Mouse (Mus musculus) forebrain, postnatal 0 days (tissue): ENCODE measurements around the gene Cldn20. TPM values are rescaled to one million over a fixed set of nuclear protein-coding genes. Genes with fewer than 3 reads are reported as not detected.

Experiments
- ATAC-seq: fragments of 200-750 bp; cut with Nextera tagmentation; 2 replicates; pipeline ENCODE4 v1.8.0; 2017; ENCODE audit warnings: mild to moderate bottlenecking, moderate library complexity
- DNase-seq: peaks from one replicate; pipeline ENCODE4 v3.0.0-alpha.2; 2015
- H3K27ac ChIP-seq: fragments of 300-500 bp; sonication (generic); 2 replicates; pipeline ENCODE4 v1.5.1; 2014; ENCODE audit warnings: low read depth, mild to moderate bottlenecking, antibody characterized with exemption, low read length, moderate library complexity, mixed read lengths
- H3K27me3 ChIP-seq: fragments of 300-500 bp; sonication (generic); 2 replicates; pipeline ENCODE4 v1.6.1; 2014; ENCODE audit warnings: mild to moderate bottlenecking, low read length, mixed read lengths; ENCODE audit not compliant: insufficient read depth
- H3K36me3 ChIP-seq: fragments of 300-500 bp; sonication (generic); 2 replicates; pipeline ENCODE4 v1.6.1; 2014; ENCODE audit warnings: mild to moderate bottlenecking, moderate library complexity; ENCODE audit not compliant: insufficient read depth
- H3K4me1 ChIP-seq: fragments of 300-500 bp; sonication (generic); 2 replicates; pipeline ENCODE4 v1.6.1; 2014; ENCODE audit warnings: antibody characterized with exemption; ENCODE audit not compliant: insufficient read depth
- H3K4me2 ChIP-seq: fragments of 300-500 bp; sonication (generic); 2 replicates; pipeline ENCODE4 v1.6.1; 2014; ENCODE audit warnings: low read depth, mild to moderate bottlenecking, moderate library complexity
- H3K4me3 ChIP-seq: fragments of 300-500 bp; sonication (generic); 2 replicates; pipeline ENCODE4 v1.5.1; 2014; ENCODE audit warnings: low read depth, low read length, mixed read lengths
- H3K9ac ChIP-seq: fragments of 300-500 bp; sonication (generic); 2 replicates; pipeline ENCODE4 v1.6.1; 2014; ENCODE audit warnings: mild to moderate bottlenecking
- H3K9me3 ChIP-seq: fragments of 300-500 bp; sonication (generic); 2 replicates; pipeline ENCODE4 v1.6.1; 2016; ENCODE audit warnings: low read length
- CTCF ChIP-seq: sonication (generic); IDR thresholded peaks from 2 replicates; pipeline ENCODE4 v1.5.1; 2016; ENCODE audit warnings: antibody characterized with exemption, control low read depth, low read depth
- WGBS: fragments of 180-500 bp; shearing (Covaris S2); extraction: QIAGEN DNeasy Blood & Tissue Kit; methylation state at CpG from one replicate; pipeline ENCODE4 v1.1.7; 2014; 5-methylcytosine and 5-hydroxymethylcytosine counted together
- polyA plus RNA-seq: library from polyadenylated mRNA; unstranded; fragments of >200 nt; fragmentation: Nextera tagmentation; extraction: Ambion mirVana; gene quantifications from 2 replicates; pipeline ENCODE4 v1.2.1, GENCODE M21; 2015
- total RNA-seq: library from RNA; depleted of rRNA; stranded (reverse); fragments of >200 nt; gene quantifications from 2 replicates; pipeline ENCODE4 v1.2.3, GENCODE M21; 2014

Cldn20 gene
- total and polyA plus RNA-seq, 2 experiments from 2014 or later, result 1.4 to 2.0 TPM

- Histone ChIP-seq H3K27ac (no peak overlapping the region), H3K27me3 (no peaks in the 10 kb centered on the region), H3K4me1 (no peaks in the 10 kb centered on the region), H3K9ac (no peak overlapping the region), H3K4me3 (no peak overlapping the region), H3K9me3 (no peaks in the 10 kb centered on the region), H3K4me2 (no peak overlapping the region), H3K36me3 (no peaks in the 10 kb centered on the region)
- WGBS, result 79% methylated on average over 5 of the region's 5 CpGs
- ATAC-seq (peak; percentile 77; the same call in 1 of the 2 replicates), DNase-seq (no peak)
- TF ChIP-seq CTCF, result no peak
Observed at GRCm38 (mm10) chr17:3541033-3541432, 8.7 kb downstream of the Cldn20 start.

- Histone ChIP-seq H3K36me3 (no peaks in the 10 kb centered on the region), H3K9me3 (no peaks in the 10 kb centered on the region), H3K27ac (no peak overlapping the region), H3K4me2 (no peak overlapping the region), H3K9ac (no peak overlapping the region), H3K27me3 (no peaks in the 10 kb centered on the region), H3K4me3 (no peak overlapping the region), H3K4me1 (peaks cover 4% of the 10 kb centered on the region; the same call in 1 of the 2 replicates)
- no peak for DNase-seq
- no peak for TF ChIP-seq CTCF
- WGBS, result 15% methylated on average over 7 of the region's 7 CpGs
- ATAC-seq, result no peak
Observed at GRCm38 (mm10) chr17:3547725-3548124, 15.4 kb downstream of the Cldn20 start.

DNA sequence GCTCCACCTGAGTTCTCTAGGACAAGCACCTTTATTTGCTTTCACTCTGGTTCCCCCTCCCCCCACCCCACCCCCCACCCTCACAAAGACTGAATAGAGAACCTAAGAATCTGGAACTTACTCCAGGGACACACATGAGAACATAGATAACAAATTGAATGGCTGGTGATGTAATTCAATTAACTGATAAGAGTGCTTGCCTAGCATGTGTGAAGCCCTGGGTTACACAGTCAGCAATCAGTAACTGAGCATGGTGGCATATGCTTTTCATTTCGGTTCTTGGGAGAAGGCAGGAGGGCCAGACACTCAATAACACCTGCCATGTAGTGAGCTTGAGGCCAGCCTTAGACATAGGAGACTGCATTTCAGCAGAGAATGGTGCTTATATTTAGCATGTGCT, 23.9 kb downstream of the Cldn20 start:
- WGBS, result 71% methylated on average over 1 of the region's 1 CpGs
- H3K36me3 ChIP-seq, result no peaks in the 10 kb centered on the region
- H3K27ac ChIP-seq, result no peak overlapping the region
- no peak for ATAC-seq
- H3K9me3 ChIP-seq, result no peaks in the 10 kb centered on the region
- H3K27me3 ChIP-seq, result no peaks in the 10 kb centered on the region
- H3K4me3 ChIP-seq, result no peak overlapping the region
- DNase-seq, result no peak
- no peaks in the 10 kb centered on the region for H3K4me1 ChIP-seq
- H3K4me2 ChIP-seq, result no peak overlapping the region
- no peak overlapping the region for H3K9ac ChIP-seq
- TF ChIP-seq CTCF, result no peak

DNA sequence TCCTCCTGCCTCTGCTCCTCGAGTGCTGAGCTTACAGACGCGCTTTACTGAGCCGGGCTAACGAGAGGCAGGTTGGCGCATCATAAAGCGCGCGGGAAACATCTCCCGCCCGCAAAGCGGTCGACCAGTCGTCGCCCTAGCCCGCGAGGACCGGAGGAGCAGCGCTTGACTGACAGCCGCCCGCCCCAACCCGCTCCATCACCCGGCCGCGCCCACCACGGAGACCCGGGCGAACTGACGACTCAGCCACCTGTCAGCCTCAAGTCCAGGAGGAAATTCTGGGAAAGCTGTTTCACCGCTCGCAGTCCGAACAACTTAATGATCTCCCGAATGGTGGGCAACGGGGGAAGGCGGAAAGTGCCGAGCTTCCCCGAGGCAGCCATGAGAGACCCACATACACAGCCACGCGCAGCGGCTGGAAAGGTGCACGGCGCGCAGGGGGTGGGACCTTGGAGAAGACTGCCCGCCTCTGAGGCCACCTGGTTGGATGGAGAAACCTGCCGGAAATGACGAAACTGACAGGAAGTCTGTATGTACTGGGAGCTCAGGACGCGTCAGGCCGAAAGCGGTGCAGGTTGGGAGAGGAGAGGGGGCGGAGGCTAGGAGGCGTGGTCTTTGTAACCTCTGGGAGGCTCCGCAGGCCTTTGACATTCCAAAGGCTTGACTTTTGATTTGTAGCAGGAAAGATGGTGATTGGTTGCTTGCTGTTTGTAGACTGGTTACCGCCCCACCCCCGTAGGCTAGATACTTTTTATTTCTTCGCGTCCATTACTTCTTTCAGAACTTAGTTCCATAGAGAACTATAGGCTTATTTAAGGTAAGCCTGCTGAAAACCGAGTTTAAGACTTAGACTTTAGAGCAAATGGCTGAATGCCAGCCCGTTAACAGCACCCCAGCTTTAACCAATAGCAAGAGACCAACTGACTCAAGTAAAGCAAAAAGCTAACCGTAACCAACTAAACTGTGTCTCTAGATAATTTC, 25.3 kb downstream of the Cldn20 start, which contains the start of gene Tfb1m:
Gene Tfb1m, minus strand, starts transcription at position 451 of the 981 bp plus-strand sequence.
- peak; percentile 98 for DNase-seq
- no peaks in the 10 kb centered on the region for H3K4me1 ChIP-seq
- peak within 1 kb of the TSS; percentile 55 for H3K4me2 ChIP-seq
- ATAC-seq, result peak; percentile 99
- H3K9me3 ChIP-seq, result no peaks in the 10 kb centered on the region
- H3K9ac ChIP-seq, result peak within 1 kb of the TSS; percentile 54
- H3K27me3 ChIP-seq, result no peaks in the 10 kb centered on the region
- H3K4me3 ChIP-seq, result peak within 1 kb of the TSS; percentile 62
- H3K27ac ChIP-seq, result peak within 1 kb of the TSS; percentile 86
- WGBS, result under 1% methylated on average over 60 of the region's 60 CpGs
- H3K36me3 ChIP-seq, result no peaks in the 10 kb centered on the region
- no peak for TF ChIP-seq CTCF

DNA sequence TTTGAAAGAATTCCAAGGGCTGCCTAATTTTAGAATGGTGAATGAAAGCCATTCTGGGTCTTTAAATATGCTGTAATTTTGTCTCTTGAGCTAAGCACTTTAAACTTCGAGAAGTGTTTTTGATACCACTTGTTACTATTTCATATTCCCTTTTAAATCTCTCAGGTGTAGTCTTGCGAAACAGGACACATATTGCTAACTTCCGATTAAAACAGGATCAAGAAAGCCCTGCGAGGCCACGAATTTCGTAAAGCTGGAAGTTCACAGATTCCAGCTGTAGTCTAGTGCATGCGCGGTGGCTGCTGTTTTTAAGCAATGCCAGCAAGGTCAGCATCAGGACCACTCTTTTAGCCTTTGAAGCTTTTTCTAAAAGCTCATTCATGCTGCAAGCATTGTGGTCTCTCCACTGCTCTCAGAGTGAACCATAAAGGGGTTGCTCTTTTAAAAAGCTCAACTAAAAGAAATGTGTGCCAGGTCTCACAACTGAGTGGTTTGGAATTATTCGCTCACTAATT, 26.1 kb downstream of the Cldn20 start:
- no peaks in the 10 kb centered on the region for H3K27me3 ChIP-seq
- TF ChIP-seq CTCF, result no peak
- H3K4me3 ChIP-seq, result peak overlapping the region; percentile 62
- H3K27ac ChIP-seq, result peak overlapping the region; percentile 43; the same call in 1 of the 2 replicates
- H3K4me2 ChIP-seq, result peak overlapping the region; percentile 55
- 39% methylated on average over 9 of the region's 9 CpGs for WGBS
- H3K9me3 ChIP-seq, result no peaks in the 10 kb centered on the region
- peak overlapping the region; percentile 54; the same call in 1 of the 2 replicates for H3K9ac ChIP-seq
- no peak for DNase-seq
- ATAC-seq, result no peak
- no peaks in the 10 kb centered on the region for H3K4me1 ChIP-seq
- no peaks in the 10 kb centered on the region for H3K36me3 ChIP-seq

DNA sequence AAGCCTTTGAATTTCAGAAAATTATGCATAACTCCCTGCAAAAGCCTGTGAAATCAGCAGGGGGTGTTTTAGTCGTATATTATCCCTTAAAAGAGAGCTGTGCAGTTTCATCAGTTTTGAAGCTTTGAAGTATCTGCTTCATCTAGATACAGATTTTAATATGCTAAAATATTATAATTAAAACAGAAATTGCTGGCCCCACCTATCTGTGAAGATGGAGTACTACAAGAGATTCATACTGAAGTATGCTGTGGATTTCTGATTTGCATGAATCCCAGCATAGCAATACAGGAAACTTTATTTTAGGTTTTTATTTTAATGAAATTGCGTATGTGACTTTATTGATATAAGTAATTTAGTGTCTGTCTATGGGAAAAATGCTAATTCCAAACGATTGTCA, 28.2 kb downstream of the Cldn20 start:
- Histone ChIP-seq H3K27me3 (no peaks in the 10 kb centered on the region), H3K4me1 (no peaks in the 10 kb centered on the region), H3K9ac (no peak overlapping the region), H3K4me2 (no peak overlapping the region), H3K27ac (no peak overlapping the region), H3K9me3 (no peaks in the 10 kb centered on the region), H3K36me3 (no peaks in the 10 kb centered on the region), H3K4me3 (no peak overlapping the region)
- 70% methylated on average over 3 of the region's 3 CpGs for WGBS
- peak; percentile 54 for DNase-seq
- TF ChIP-seq CTCF, result peak; percentile 57
- no peak for ATAC-seq

DNA sequence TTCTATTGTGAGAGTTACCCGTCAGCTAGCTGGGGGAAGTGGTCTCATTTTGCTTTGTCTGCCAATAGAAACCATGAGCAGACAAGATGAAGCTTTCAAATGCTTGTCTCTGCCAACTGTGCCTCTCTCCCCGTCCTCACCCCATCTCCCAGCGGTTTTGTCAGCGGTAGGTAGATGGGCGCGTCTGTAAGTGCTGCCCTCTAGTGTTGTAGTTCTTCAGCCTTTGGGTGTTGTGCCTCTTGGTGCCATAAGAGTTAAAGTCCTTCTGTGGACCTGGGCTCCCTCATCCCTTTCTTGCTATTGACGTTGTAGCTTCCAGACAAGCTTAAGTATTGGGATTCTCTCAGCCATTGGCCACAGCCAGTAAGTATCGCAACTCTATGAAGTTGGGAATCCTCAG, 30.1 kb downstream of the Cldn20 start:
- 68% methylated on average over 8 of the region's 8 CpGs for WGBS
- no peaks in the 10 kb centered on the region for H3K9me3 ChIP-seq
- no peak overlapping the region for H3K9ac ChIP-seq
- ATAC-seq (no peak), DNase-seq (no peak)
- H3K27ac ChIP-seq, result no peak overlapping the region
- H3K4me2 ChIP-seq, result no peak overlapping the region
- no peaks in the 10 kb centered on the region for H3K36me3 ChIP-seq
- no peaks in the 10 kb centered on the region for H3K4me1 ChIP-seq
- H3K4me3 ChIP-seq, result no peak overlapping the region
- H3K27me3 ChIP-seq, result no peaks in the 10 kb centered on the region
- peak; percentile 19; the same call in 1 of the 2 replicates for TF ChIP-seq CTCF
